Comparison of ENCODE assay signal across 22 mouse cellular contexts in genomic region chr4:34584871-34585607, GRCm38 (mm10). TPM values are rescaled to one million over a fixed set of nuclear protein-coding genes. Genes with fewer than 3 reads are reported as not detected.
A peak's percentile ranks its signal among the peaks of the same experiment; 100 is the strongest.
DNase-seq lines count a peak whose midpoint lies in the region; ATAC-seq and TF ChIP-seq lines count a peak whose summit lies in the region.
"Had no signal": no experiment of that assay in that cellular context is flagged by ENCODE, and none has a peak within 500 bp of the region (broad histone marks: within the 10 kb centered on the region; RNA-seq: fewer than 3 reads in every experiment).

No protein-coding gene starts in this region.

- intact Hi-C loops in heart, postnatal 36 days (cut with DNase I) = no loop called here

- no peak for TF ChIP-seq POLR2A in embryonic fibroblast, embryonic 13.5 days (IDR thresholded peaks at IDR 0.05; ENCODE audit: low read depth, low read length)

- 0 out of 2 replicates have a peak overlapping the region, but pooled peaks have one; percentile 11 for H3K4me2 ChIP-seq in heart, embryonic 14.5 days (ENCODE audit: low read length)
- H3K4me2 ChIP-seq in kidney, postnatal 0 days (ENCODE audit: low read length) = no peak overlapping the region
- 0 out of 2 replicates have a peak overlapping the region, but pooled peaks have one; percentile 4 for H3K4me2 ChIP-seq in heart, embryonic 16.5 days (ENCODE audit: low read depth, low read length)
- H3K4me2 ChIP-seq: embryonic facial prominence, embryonic 15.5 days; forebrain, embryonic 13.5 days; hindbrain, embryonic 15.5 days; intestine, embryonic 15.5 days had no signal

- TF ChIP-seq CTCF in kidney, postnatal 0 days (IDR thresholded peaks at IDR 0.05; ENCODE audit: low read depth) = no peak
- TF ChIP-seq CTCF in embryonic fibroblast, embryonic 13.5 days (IDR thresholded peaks at IDR 0.05; ENCODE audit: borderline replicate concordance, insufficient read depth, low read length) = no peak

- H3K4me1 ChIP-seq in heart, embryonic 14.5 days (ENCODE audit: control insufficient read depth in 2 of 2, insufficient read depth in 2 of 2, low read length in 2 of 2) = peaks cover 4% of the 10 kb centered on the region in 2 experiments; a peak in 2 of 4 replicates
- 0 out of 2 replicates have a peak, but pooled peaks cover 3% of the 10 kb centered on the region for H3K4me1 ChIP-seq in kidney, postnatal 0 days (replicated peaks; ENCODE audit: insufficient read depth, low read length)
- H3K4me1 ChIP-seq in embryonic fibroblast, embryonic 13.5 days (ENCODE audit: control insufficient read depth, insufficient read depth, low read length) = peaks cover 5% of the 10 kb centered on the region
- H3K4me1 ChIP-seq in heart, embryonic 16.5 days (ENCODE audit: control insufficient read depth, insufficient read depth, low read length) = peaks cover 17% of the 10 kb centered on the region
- H3K4me1 ChIP-seq: embryonic facial prominence, embryonic 15.5 days; forebrain, embryonic 13.5 days; hindbrain, embryonic 15.5 days; intestine, embryonic 15.5 days had no signal

- 0 out of 2 replicates have a peak overlapping the region, but pooled peaks have one; percentile 6 for H3K9ac ChIP-seq in heart, embryonic 14.5 days (ENCODE audit: low read length)
- H3K9ac ChIP-seq in kidney, postnatal 0 days (ENCODE audit: low read depth, low read length) = no peak overlapping the region
- H3K9ac ChIP-seq in heart, embryonic 16.5 days (ENCODE audit: low read length) = no peak overlapping the region
- H3K9ac ChIP-seq: embryonic facial prominence, embryonic 15.5 days; forebrain, embryonic 13.5 days; hindbrain, embryonic 15.5 days; intestine, embryonic 15.5 days; liver, postnatal 0 days had no signal

- 47% methylated on average over 7 of the region's 7 CpGs for WGBS in heart, embryonic 14.5 days
- WGBS in kidney, postnatal 0 days = 53% methylated on average over 7 of the region's 7 CpGs
- 45% methylated on average over 7 of the region's 7 CpGs for WGBS in heart, embryonic 16.5 days

- H3K27ac ChIP-seq in heart, embryonic 14.5 days (replicated peaks in 1 of 2; ENCODE audit: control insufficient read depth in 1 of 2, insufficient read depth in 1 of 2, low read depth in 2 of 2, low read length in 2 of 2) = peak overlapping the region; percentile 74 to 75; a peak in 3 of 4 replicates
- 0 out of 2 replicates have a peak overlapping the region, but pooled peaks have one; percentile 1 for H3K27ac ChIP-seq in kidney, postnatal 0 days
- peak overlapping the region; percentile 48 for H3K27ac ChIP-seq in embryonic fibroblast, embryonic 13.5 days (ENCODE audit: insufficient read depth, low read length)
- H3K27ac ChIP-seq in heart, embryonic 16.5 days (ENCODE audit: low read length) = peak overlapping the region; percentile 60
- H3K27ac ChIP-seq: embryonic facial prominence, embryonic 15.5 days; forebrain, embryonic 13.5 days; hindbrain, embryonic 15.5 days; intestine, embryonic 15.5 days had no signal

- peaks cover 70% of the 10 kb centered on the region for H3K36me3 ChIP-seq in heart, embryonic 14.5 days (ENCODE audit: control insufficient read depth, insufficient read depth, low read length)
- peaks cover 25% of the 10 kb centered on the region for H3K36me3 ChIP-seq in kidney, postnatal 0 days (ENCODE audit: insufficient read depth, low read length)
- H3K36me3 ChIP-seq in heart, embryonic 16.5 days (ENCODE audit: control insufficient read depth, insufficient read depth) = peaks cover 33% of the 10 kb centered on the region

- no peaks in the 10 kb centered on the region for H3K9me3 ChIP-seq in heart, embryonic 14.5 days (ENCODE audit: control insufficient read depth, low read length)
- no peaks in the 10 kb centered on the region for H3K9me3 ChIP-seq in kidney, postnatal 0 days (replicated peaks; ENCODE audit: low read length)
- no peaks in the 10 kb centered on the region for H3K9me3 ChIP-seq in heart, embryonic 16.5 days (replicated peaks; ENCODE audit: control insufficient read depth, low read length)
- H3K9me3 ChIP-seq: embryonic facial prominence, embryonic 15.5 days; forebrain, embryonic 13.5 days; G1E; hindbrain, embryonic 15.5 days; intestine, embryonic 15.5 days had no signal

- DNase-seq in heart, postnatal 36 days = no peak
- peak; percentile 29 for DNase-seq in kidney, postnatal 0 days (ENCODE audit: low spot score)
- DNase-seq in kidney, postnatal 25 days = no peak
- no peak for DNase-seq in cerebellum, postnatal 4 days (ENCODE audit: low spot score in 2 of 2)
- DNase-seq: adrenal gland, postnatal 14 days; cerebellum, adult 11 months; cerebellum, postnatal 10 days; layer of hippocampus, postnatal 36 days; liver, postnatal 0 days; lung, postnatal 4 days; right cerebral cortex, postnatal 25 days; thymus, adult 18-20 months had no signal

- H3K27me3 ChIP-seq in heart, embryonic 14.5 days (ENCODE audit: control insufficient read depth, insufficient read depth, low read length) = no peaks in the 10 kb centered on the region
- H3K27me3 ChIP-seq in kidney, postnatal 0 days (ENCODE audit: insufficient read depth, low read length) = no peaks in the 10 kb centered on the region
- no peaks in the 10 kb centered on the region for H3K27me3 ChIP-seq in heart, embryonic 16.5 days (ENCODE audit: control insufficient read depth, insufficient read depth, low read length)
- H3K27me3 ChIP-seq: embryonic facial prominence, embryonic 15.5 days; forebrain, embryonic 13.5 days; hindbrain, embryonic 15.5 days; intestine, embryonic 15.5 days had no signal

- H3K4me3 ChIP-seq in heart, embryonic 14.5 days (ENCODE audit: control insufficient read depth in 1 of 2, insufficient read depth in 1 of 2, low read depth in 1 of 2, low read length in 2 of 2) = no peak overlapping the region
- H3K4me3 ChIP-seq in kidney, postnatal 0 days (replicated peaks; ENCODE audit: low read depth, low read length) = no peak overlapping the region
- H3K4me3 ChIP-seq in embryonic fibroblast, embryonic 13.5 days (ENCODE audit: insufficient read depth, low read length) = no peak overlapping the region
- no peak overlapping the region for H3K4me3 ChIP-seq in heart, embryonic 16.5 days (ENCODE audit: low read length)
- H3K4me3 ChIP-seq: embryonic facial prominence, embryonic 15.5 days; forebrain, embryonic 13.5 days; hindbrain, embryonic 15.5 days; intestine, embryonic 15.5 days had no signal

- no peak for ATAC-seq in heart, embryonic 14.5 days (ENCODE audit: insufficient number of reproducible peaks, insufficient read depth, low FRiP score, low read depth)
- peak; percentile 69; the same call in 1 of the 2 replicates for ATAC-seq in kidney, postnatal 0 days (replicated peaks; ENCODE audit: low FRiP score, low read depth)
- peak; percentile 75; the same call in 1 of the 2 replicates for ATAC-seq in heart, embryonic 16.5 days (replicated peaks; ENCODE audit: extremely low read depth, insufficient read depth, low FRiP score)
- ATAC-seq in cerebellum, adult (ENCODE audit: insufficient number of reproducible peaks, low FRiP score, low TSS enrichment) = no peak
- ATAC-seq: forebrain, embryonic 13.5 days; intestine, embryonic 15.5 days; liver, postnatal 0 days; midbrain, embryonic 16.5 days had no signal

RNA-seq across cellular contexts. Expression of gene Orc3, which starts 29.7 kb away (rescaled TPM):
- 70.6 and 75.6 TPM in 2 replicates for polyA plus RNA-seq in heart, embryonic 14.5 days (2014; fragmentation: Nextera tagmentation; extraction: Ambion mirVana)
- total RNA-seq in heart, postnatal 36 days (2021) = 10 to 100 TPM; 36.5 to 38.5 TPM
- polyA plus RNA-seq in kidney, postnatal 0 days (2015; fragmentation: Nextera tagmentation; extraction: Ambion mirVana) = 64.1 and 67.0 TPM in 2 replicates
- 72.4 and 76.4 TPM in 2 replicates for polyA plus RNA-seq in embryonic fibroblast, embryonic 13.5 days (2011; ENCODE audit: insufficient read length, low read depth, missing spikeins)
- 63.2 and 68.9 TPM in 2 replicates for polyA plus RNA-seq in heart, embryonic 16.5 days (2015; fragmentation: Nextera tagmentation; extraction: Ambion mirVana)

RNA-seq across cellular contexts. Expression of gene Rars2, which starts 29.7 kb away (rescaled TPM):
- 47.3 and 48.0 TPM in 2 replicates for polyA plus RNA-seq in heart, embryonic 14.5 days (2014; fragmentation: Nextera tagmentation; extraction: Ambion mirVana)
- total RNA-seq in heart, postnatal 36 days (2021) = 10 to 100 TPM; 25.1 to 33.3 TPM
- 59.6 and 67.4 TPM in 2 replicates for polyA plus RNA-seq in kidney, postnatal 0 days (2015; fragmentation: Nextera tagmentation; extraction: Ambion mirVana)
- polyA plus RNA-seq in embryonic fibroblast, embryonic 13.5 days (2011; ENCODE audit: insufficient read length, low read depth, missing spikeins) = 26.9 and 34.3 TPM in 2 replicates
- polyA plus RNA-seq in heart, embryonic 16.5 days (2015; fragmentation: Nextera tagmentation; extraction: Ambion mirVana) = 51.3 and 56.9 TPM in 2 replicates

RNA-seq across cellular contexts. Expression of gene Akirin2, which starts 34.3 kb away (rescaled TPM):
- 44.6 and 45.1 TPM in 2 replicates for polyA plus RNA-seq in heart, embryonic 14.5 days (2014; fragmentation: Nextera tagmentation; extraction: Ambion mirVana)
- total RNA-seq in heart, postnatal 36 days (2021) = 10 to 100 TPM; 61.0 to 62.8 TPM
- 67.9 and 81.0 TPM in 2 replicates for polyA plus RNA-seq in kidney, postnatal 0 days (2015; fragmentation: Nextera tagmentation; extraction: Ambion mirVana)
- 72.1 and 87.2 TPM in 2 replicates for polyA plus RNA-seq in embryonic fibroblast, embryonic 13.5 days (2011; ENCODE audit: insufficient read length, low read depth, missing spikeins)
- 28.1 and 31.0 TPM in 2 replicates for polyA plus RNA-seq in heart, embryonic 16.5 days (2015; fragmentation: Nextera tagmentation; extraction: Ambion mirVana)

Comparison
In these comparisons a context has a peak if more than half of its experiments do, and no peak if none do; other contexts are left out.
1. ATAC-seq: peak in kidney, postnatal 0 days (single experiment) and heart, embryonic 16.5 days (single experiment); none in heart, embryonic 14.5 days (single experiment) and cerebellum, adult (single experiment).
2. H3K27ac ChIP-seq: peak in every context shown above with its lines; median percentile 74 in heart, embryonic 14.5 days; 60 in heart, embryonic 16.5 days; 48 in embryonic fibroblast, embryonic 13.5 days; 1 in kidney, postnatal 0 days.